Comparison of ENCODE assay signal across 11 mouse cellular contexts in genomic region chr8:117402911-117403704, GRCm38 (mm10).
A peak's percentile ranks its signal among the peaks of the same experiment; 100 is the strongest.
DNase-seq lines count a peak whose midpoint lies in the region; ATAC-seq and TF ChIP-seq lines count a peak whose summit lies in the region.
"Had no signal": no experiment of that assay in that cellular context is flagged by ENCODE, and none has a peak within 500 bp of the region (broad histone marks: within the 10 kb centered on the region; RNA-seq: fewer than 3 reads in every experiment).

No protein-coding gene starts in this region.

- no peak for DNase-seq in forebrain, embryonic 10.5 days (ENCODE audit: extremely low spot score, low spot score)
- no peak for DNase-seq in forebrain, embryonic 11.5 days (ENCODE audit: low spot score)
- no peak for DNase-seq in midbrain, embryonic 10.5 days (ENCODE audit: low spot score)
- DNase-seq in midbrain, embryonic 11.5 days (ENCODE audit: low spot score, missing footprints): no peak
- no peak for DNase-seq in thymus, adult 2 months
- DNase-seq in right cerebral cortex, postnatal 25 days: no peak
- DNase-seq: cerebellum, postnatal 14 days; gastrocnemius, postnatal 14 days; liver, embryonic 13.5 days had no signal

- ATAC-seq in forebrain, embryonic 11.5 days (replicated peaks; ENCODE audit: low FRiP score): no peak
- ATAC-seq in midbrain, embryonic 11.5 days (ENCODE audit: low FRiP score): no peak
- ATAC-seq in intestine, embryonic 15.5 days: peak; percentile 18
- ATAC-seq in neural tube, embryonic 14.5 days (ENCODE audit: low read depth): peak; percentile 50; the same call in 1 of the 2 replicates

- H3K4me1 ChIP-seq in forebrain, embryonic 10.5 days: peaks cover 34% of the 10 kb centered on the region
- peaks cover 6% of the 10 kb centered on the region; the same call in 1 of the 2 replicates for H3K4me1 ChIP-seq in forebrain, embryonic 11.5 days (replicated peaks; ENCODE audit: control insufficient read depth, insufficient read depth, low read length)
- peaks cover 31% of the 10 kb centered on the region for H3K4me1 ChIP-seq in midbrain, embryonic 10.5 days
- peaks cover 15% of the 10 kb centered on the region for H3K4me1 ChIP-seq in midbrain, embryonic 11.5 days (ENCODE audit: control insufficient read depth, insufficient read depth, low read length)
- H3K4me1 ChIP-seq in intestine, embryonic 15.5 days (replicated peaks): peaks cover 28% of the 10 kb centered on the region
- peaks cover 32% of the 10 kb centered on the region for H3K4me1 ChIP-seq in neural tube, embryonic 14.5 days (ENCODE audit: control insufficient read depth, insufficient read depth, low read length)
- no peaks in the 10 kb centered on the region for H3K4me1 ChIP-seq in thymus, adult 2 months (replicated peaks; ENCODE audit: control insufficient read depth, insufficient read depth, low read length)

- H3K4me2 ChIP-seq in forebrain, embryonic 11.5 days (ENCODE audit: low read depth, low read length, severe bottlenecking): no peak overlapping the region
- no peak overlapping the region for H3K4me2 ChIP-seq in midbrain, embryonic 11.5 days
- peak overlapping the region; percentile 38 for H3K4me2 ChIP-seq in intestine, embryonic 15.5 days (replicated peaks)
- H3K4me2 ChIP-seq in neural tube, embryonic 14.5 days (ENCODE audit: low read depth, low read length): no peak overlapping the region
- H3K4me2 ChIP-seq: liver, embryonic 13.5 days had no signal

- TF ChIP-seq CTCF in thymus, adult 2 months (IDR thresholded peaks at IDR 0.05; ENCODE audit: borderline replicate concordance, control insufficient read depth, extremely low read depth, insufficient read depth, low read length, poor library complexity): no peak

- peaks cover 4% of the 10 kb centered on the region; the same call in 1 of the 2 replicates for H3K36me3 ChIP-seq in forebrain, embryonic 10.5 days (replicated peaks)
- H3K36me3 ChIP-seq in forebrain, embryonic 11.5 days (ENCODE audit: control insufficient read depth, insufficient read depth, low read length): no peaks in the 10 kb centered on the region
- H3K36me3 ChIP-seq in midbrain, embryonic 10.5 days: no peaks in the 10 kb centered on the region
- H3K36me3 ChIP-seq in midbrain, embryonic 11.5 days (ENCODE audit: control insufficient read depth, insufficient read depth, low read length): no peaks in the 10 kb centered on the region
- H3K36me3 ChIP-seq in intestine, embryonic 15.5 days: no peaks in the 10 kb centered on the region
- no peaks in the 10 kb centered on the region for H3K36me3 ChIP-seq in neural tube, embryonic 14.5 days (ENCODE audit: control insufficient read depth, insufficient read depth, low read length)
- H3K36me3 ChIP-seq in thymus, adult 2 months (ENCODE audit: control insufficient read depth, insufficient read depth, low read length): no peaks in the 10 kb centered on the region

- no peak overlapping the region for H3K4me3 ChIP-seq in forebrain, embryonic 10.5 days
- H3K4me3 ChIP-seq in forebrain, embryonic 11.5 days (ENCODE audit: low read depth, low read length): no peak overlapping the region
- no peak overlapping the region for H3K4me3 ChIP-seq in midbrain, embryonic 10.5 days
- H3K4me3 ChIP-seq in midbrain, embryonic 11.5 days (ENCODE audit: low read depth, low read length): no peak overlapping the region
- no peak overlapping the region for H3K4me3 ChIP-seq in intestine, embryonic 15.5 days (replicated peaks)
- no peak overlapping the region for H3K4me3 ChIP-seq in neural tube, embryonic 14.5 days (ENCODE audit: low read depth, low read length)
- H3K4me3 ChIP-seq in thymus, adult 2 months (ENCODE audit: control insufficient read depth, insufficient read depth, low read length): no peak overlapping the region
- H3K4me3 ChIP-seq: liver, embryonic 13.5 days had no signal

- no peaks in the 10 kb centered on the region for H3K9me3 ChIP-seq in forebrain, embryonic 10.5 days
- no peaks in the 10 kb centered on the region for H3K9me3 ChIP-seq in forebrain, embryonic 11.5 days (ENCODE audit: control insufficient read depth, low read length)
- H3K9me3 ChIP-seq in midbrain, embryonic 10.5 days (replicated peaks): no peaks in the 10 kb centered on the region
- no peaks in the 10 kb centered on the region for H3K9me3 ChIP-seq in midbrain, embryonic 11.5 days (ENCODE audit: control insufficient read depth, low read length)
- no peaks in the 10 kb centered on the region for H3K9me3 ChIP-seq in intestine, embryonic 15.5 days
- H3K9me3 ChIP-seq in neural tube, embryonic 14.5 days (ENCODE audit: control insufficient read depth, low read length): no peaks in the 10 kb centered on the region
- H3K9me3 ChIP-seq: liver, embryonic 13.5 days had no signal

- no peak overlapping the region for H3K9ac ChIP-seq in forebrain, embryonic 11.5 days (ENCODE audit: low read length)
- H3K9ac ChIP-seq in midbrain, embryonic 11.5 days (ENCODE audit: low read length): no peak overlapping the region
- H3K9ac ChIP-seq in intestine, embryonic 15.5 days: peak overlapping the region; percentile 5; the same call in 1 of the 2 replicates
- no peak overlapping the region for H3K9ac ChIP-seq in neural tube, embryonic 14.5 days (replicated peaks; ENCODE audit: low read depth, low read length)
- H3K9ac ChIP-seq: liver, embryonic 13.5 days had no signal

- H3K27ac ChIP-seq in forebrain, embryonic 10.5 days: peak overlapping the region; percentile 5; the same call in 1 of the 2 replicates
- no peak overlapping the region for H3K27ac ChIP-seq in forebrain, embryonic 11.5 days (ENCODE audit: low read depth, low read length)
- H3K27ac ChIP-seq in midbrain, embryonic 10.5 days (replicated peaks): peak overlapping the region; percentile 42; the same call in 1 of the 2 replicates
- H3K27ac ChIP-seq in midbrain, embryonic 11.5 days (ENCODE audit: low read depth, low read length): no peak overlapping the region
- H3K27ac ChIP-seq in intestine, embryonic 15.5 days: peak overlapping the region; percentile 59; the same call in 1 of the 2 replicates
- H3K27ac ChIP-seq in neural tube, embryonic 14.5 days (ENCODE audit: low read depth, low read length): peak overlapping the region; percentile 48; the same call in 1 of the 2 replicates
- no peak overlapping the region for H3K27ac ChIP-seq in thymus, adult 2 months (ENCODE audit: control insufficient read depth, insufficient read depth, low read length)
- H3K27ac ChIP-seq: liver, embryonic 13.5 days had no signal

- 78% methylated on average over 9 of the region's 9 CpGs for WGBS in forebrain, embryonic 10.5 days
- 71% methylated on average over 9 of the region's 9 CpGs for WGBS in forebrain, embryonic 11.5 days
- 77% methylated on average over 9 of the region's 9 CpGs for WGBS in midbrain, embryonic 10.5 days
- 74% methylated on average over 9 of the region's 9 CpGs for WGBS in midbrain, embryonic 11.5 days
- WGBS in intestine, embryonic 15.5 days: 52% methylated on average over 9 of the region's 9 CpGs
- WGBS in neural tube, embryonic 14.5 days: 50% methylated on average over 9 of the region's 9 CpGs
- WGBS in thymus, adult 2 months: 93% methylated on average over 9 of the region's 9 CpGs

- H3K27me3 ChIP-seq in forebrain, embryonic 10.5 days (ENCODE audit: poor library complexity, severe bottlenecking): no peaks in the 10 kb centered on the region
- no peaks in the 10 kb centered on the region for H3K27me3 ChIP-seq in forebrain, embryonic 11.5 days (ENCODE audit: control insufficient read depth, insufficient read depth, low read length)
- no peaks in the 10 kb centered on the region for H3K27me3 ChIP-seq in midbrain, embryonic 10.5 days (ENCODE audit: low read depth, poor library complexity, severe bottlenecking)
- no peaks in the 10 kb centered on the region for H3K27me3 ChIP-seq in midbrain, embryonic 11.5 days (ENCODE audit: control insufficient read depth, insufficient read depth, low read length)
- H3K27me3 ChIP-seq in intestine, embryonic 15.5 days (replicated peaks): no peaks in the 10 kb centered on the region
- no peaks in the 10 kb centered on the region for H3K27me3 ChIP-seq in neural tube, embryonic 14.5 days (ENCODE audit: control insufficient read depth, insufficient read depth, low read length)
- H3K27me3 ChIP-seq in thymus, adult 2 months (ENCODE audit: control insufficient read depth, insufficient read depth, low read length): no peaks in the 10 kb centered on the region
- H3K27me3 ChIP-seq: liver, embryonic 13.5 days had no signal

- TF ChIP-seq POLR2A in thymus, adult 2 months (IDR thresholded peaks at IDR 0.05; ENCODE audit: control insufficient read depth, extremely low read depth, insufficient read depth, low read length, poor library complexity): no peak

Comparison
In these comparisons a context has a peak if more than half of its experiments do, and no peak if none do; other contexts are left out.
1. H3K27ac ChIP-seq: peak in forebrain, embryonic 10.5 days (single experiment), midbrain, embryonic 10.5 days (single experiment), intestine, embryonic 15.5 days (single experiment) and neural tube, embryonic 14.5 days (single experiment); none in forebrain, embryonic 11.5 days (single experiment), midbrain, embryonic 11.5 days (single experiment) and thymus, adult 2 months (single experiment).
2. ATAC-seq: peak in intestine, embryonic 15.5 days (single experiment) and neural tube, embryonic 14.5 days (single experiment); none in forebrain, embryonic 11.5 days (single experiment) and midbrain, embryonic 11.5 days (single experiment).